Mouse (Mus musculus) liver, postnatal 0 days (tissue): Measurements from ENCODE around the gene Klhl40. TPM values are rescaled to one million over a fixed set of nuclear protein-coding genes. Genes with fewer than 3 reads are reported as not detected.

Experiments
- ATAC-seq: fragments of 200-750 bp; cut with Nextera tagmentation; 2 replicates; pipeline ENCODE4 v1.8.0; 2017; ENCODE audit warnings: mild to moderate bottlenecking, moderate library complexity
- DNase-seq: peaks from one replicate; pipeline ENCODE4 v3.0.0-alpha.2; 2016
- H3K27ac ChIP-seq: fragments of 300-500 bp; sonication (generic); 2 replicates; pipeline ENCODE4 v1.5.1; 2014; ENCODE audit warnings: antibody characterized with exemption, moderate library complexity, mild to moderate bottlenecking, low read depth
- H3K27me3 ChIP-seq: fragments of 300-500 bp; sonication (generic); 2 replicates; pipeline ENCODE4 v1.6.1; 2014; ENCODE audit warnings: low read length, control low read depth, mixed read lengths; ENCODE audit not compliant: insufficient read depth
- H3K36me3 ChIP-seq: fragments of 300-500 bp; sonication (generic); replicated peaks from 2 replicates; pipeline ENCODE4 v1.6.1; 2014; ENCODE audit warnings: mild to moderate bottlenecking, control low read depth, low read length, moderate library complexity, mixed read lengths; ENCODE audit not compliant: insufficient read depth
- H3K4me1 ChIP-seq: fragments of 300-500 bp; sonication (generic); 2 replicates; pipeline ENCODE4 v1.6.1; 2014; ENCODE audit warnings: antibody characterized with exemption, mild to moderate bottlenecking, control low read depth; ENCODE audit not compliant: insufficient read depth
- H3K4me2 ChIP-seq: fragments of 300-500 bp; sonication (generic); 2 replicates; pipeline ENCODE4 v1.6.1; 2014; ENCODE audit warnings: low read depth, mild to moderate bottlenecking, low read length, moderate library complexity, mixed read lengths
- H3K4me3 ChIP-seq: fragments of 300-500 bp; sonication (generic); 2 replicates; pipeline ENCODE4 v1.5.1; 2014; ENCODE audit warnings: low read depth, low read length
- H3K9ac ChIP-seq: fragments of 300-500 bp; sonication (generic); replicated peaks from 2 replicates; pipeline ENCODE4 v1.6.1; 2014; ENCODE audit warnings: mild to moderate bottlenecking, moderate library complexity
- H3K9me3 ChIP-seq: fragments of 300-500 bp; sonication (generic); 2 replicates; pipeline ENCODE4 v1.6.1; 2016; ENCODE audit warnings: mild to moderate bottlenecking, control low read depth, low read length, mixed read lengths
- CTCF ChIP-seq: sonication (generic); IDR thresholded peaks from 2 replicates; pipeline ENCODE4 v1.5.1; 2016; ENCODE audit warnings: antibody characterized with exemption, low read depth
- EP300 ChIP-seq: IDR thresholded peaks from 2 replicates; pipeline ENCODE4 v1.6.1; 2016; ENCODE audit warnings: antibody characterized with exemption, low read depth, mild to moderate bottlenecking
- WGBS: fragments of 180-500 bp; shearing (Covaris S2); extraction: QIAGEN DNeasy Blood & Tissue Kit; methylation state at CpG from one replicate; pipeline ENCODE4 v1.1.7; 2014; ENCODE audit not compliant: insufficient replicate concordance; 5-methylcytosine and 5-hydroxymethylcytosine counted together
- polyA plus RNA-seq: library from polyadenylated mRNA; unstranded; fragments of >200 nt; fragmentation: Nextera tagmentation; extraction: Ambion mirVana; gene quantifications from 2 replicates; pipeline ENCODE4 v1.2.1, GENCODE M21; 2015

Gene Klhl40
- polyA plus RNA-seq, result 0.13 and 0.81 TPM in 2 replicates

GRCm38 (mm10) chr9:121777484-121778065, at the start of gene Klhl40:
Gene Klhl40, plus strand, starts transcription at chr9:121777607.
- 18% methylated on average over 30 of the region's 30 CpGs for WGBS
- Histone ChIP-seq H3K4me1 (no peaks in the 10 kb centered on the region), H3K9me3 (no peaks in the 10 kb centered on the region), H3K4me2 (no peak within 1 kb of the TSS), H3K9ac (no peak within 1 kb of the TSS), H3K4me3 (no peak within 1 kb of the TSS), H3K27ac (no peak within 1 kb of the TSS), H3K27me3 (peaks cover 29% of the 10 kb centered on the region), H3K36me3 (no peaks in the 10 kb centered on the region)
- TF ChIP-seq CTCF, result no peak
- no peak for TF ChIP-seq EP300
- DNase-seq (no peak), ATAC-seq (no peak)

GRCm38 (mm10) chr9:121740490-121740889, 36.9 kb upstream of the Klhl40 start:
- no peak for DNase-seq
- H3K4me2 ChIP-seq, result no peak overlapping the region
- no peak overlapping the region for H3K27ac ChIP-seq
- no peak overlapping the region for H3K9ac ChIP-seq
- ATAC-seq, result no peak
- no peak for TF ChIP-seq CTCF
- TF ChIP-seq EP300, result no peak
- no peaks in the 10 kb centered on the region for H3K9me3 ChIP-seq
- H3K4me1 ChIP-seq, result no peaks in the 10 kb centered on the region
- peaks cover 72% of the 10 kb centered on the region for H3K36me3 ChIP-seq
- 86% methylated on average over 6 of the region's 6 CpGs for WGBS
- no peak overlapping the region for H3K4me3 ChIP-seq
- no peaks in the 10 kb centered on the region for H3K27me3 ChIP-seq

- Histone ChIP-seq H3K27ac (no peak overlapping the region), H3K4me1 (no peaks in the 10 kb centered on the region), H3K36me3 (peaks cover 75% of the 10 kb centered on the region), H3K4me3 (no peak overlapping the region), H3K27me3 (no peaks in the 10 kb centered on the region), H3K9me3 (no peaks in the 10 kb centered on the region), H3K4me2 (no peak overlapping the region), H3K9ac (no peak overlapping the region)
- no peak for DNase-seq
- ATAC-seq, result no peak
- 82% methylated on average over 3 of the region's 3 CpGs for WGBS
- TF ChIP-seq EP300 (no peak), CTCF (no peak)
These were observed 36.2 kb upstream of the Klhl40 start for GRCm38 (mm10) chr9:121741168-121741567.

GRCm38 (mm10) chr9:121744051-121744450, 33.4 kb upstream of the Klhl40 start:
- Histone ChIP-seq H3K27me3 (no peaks in the 10 kb centered on the region), H3K36me3 (peaks cover 88% of the 10 kb centered on the region), H3K4me1 (no peaks in the 10 kb centered on the region), H3K9ac (no peak overlapping the region), H3K27ac (no peak overlapping the region), H3K4me2 (no peak overlapping the region), H3K4me3 (no peak overlapping the region), H3K9me3 (no peaks in the 10 kb centered on the region)
- TF ChIP-seq CTCF (no peak), EP300 (no peak)
- ATAC-seq (no peak), DNase-seq (no peak)
- whole genome bisulfite sequencing, result 69% methylated on average over 8 of the region's 8 CpGs

GRCm38 (mm10) chr9:121752774-121753173, 24.6 kb upstream of the Klhl40 start:
- H3K9ac ChIP-seq, result no peak overlapping the region
- no peaks in the 10 kb centered on the region for H3K4me1 ChIP-seq
- ATAC-seq, result no peak
- no peak overlapping the region for H3K4me2 ChIP-seq
- H3K27ac ChIP-seq, result no peak overlapping the region
- no peaks in the 10 kb centered on the region for H3K27me3 ChIP-seq
- no peak for DNase-seq
- WGBS, result 96% methylated on average over 9 of the region's 9 CpGs
- H3K36me3 ChIP-seq, result peaks cover 84% of the 10 kb centered on the region
- TF ChIP-seq CTCF (no peak), EP300 (no peak)
- no peak overlapping the region for H3K4me3 ChIP-seq
- H3K9me3 ChIP-seq, result no peaks in the 10 kb centered on the region

- no peak for TF ChIP-seq CTCF
- TF ChIP-seq EP300, result no peak
- Histone ChIP-seq H3K9ac (no peak overlapping the region), H3K27ac (no peak overlapping the region), H3K4me3 (no peak overlapping the region), H3K9me3 (no peaks in the 10 kb centered on the region), H3K36me3 (peaks cover 65% of the 10 kb centered on the region), H3K27me3 (peaks cover 11% of the 10 kb centered on the region), H3K4me1 (peaks cover 13% of the 10 kb centered on the region), H3K4me2 (no peak overlapping the region)
- 91% methylated on average over 3 of the region's 3 CpGs for whole genome bisulfite sequencing
- DNase-seq (no peak), ATAC-seq (no peak)
These were observed 22.8 kb upstream of the Klhl40 start for GRCm38 (mm10) chr9:121754624-121755023.

GRCm38 (mm10) chr9:121756785-121757184, 20.6 kb upstream of the Klhl40 start:
- no peak overlapping the region for H3K4me3 ChIP-seq
- H3K36me3 ChIP-seq, result peaks cover 44% of the 10 kb centered on the region
- H3K9me3 ChIP-seq, result no peaks in the 10 kb centered on the region
- DNase-seq, result no peak
- no peak overlapping the region for H3K4me2 ChIP-seq
- H3K27ac ChIP-seq, result no peak overlapping the region
- H3K9ac ChIP-seq, result no peak overlapping the region
- H3K27me3 ChIP-seq, result peaks cover 22% of the 10 kb centered on the region
- peaks cover 13% of the 10 kb centered on the region for H3K4me1 ChIP-seq
- TF ChIP-seq CTCF (no peak), EP300 (no peak)
- 83% methylated on average over 3 of the region's 3 CpGs for WGBS
- no peak for ATAC-seq
